Mouse (Mus musculus) kidney, postnatal 0 days (tissue): Measurements from ENCODE around the gene Rdh11. TPM values are rescaled to one million over a fixed set of nuclear protein-coding genes. Genes with fewer than 3 reads are reported as not detected.

Experiments
- ATAC-seq: fragments of 200-750 bp; cut with Nextera tagmentation; replicated peaks from 2 replicates; pipeline ENCODE4 v1.8.0; 2017; ENCODE audit warnings: low read depth, moderate number of reproducible peaks, moderate TSS enrichment, moderate library complexity; ENCODE audit not compliant: low FRiP score
- DNase-seq: peaks from one replicate; pipeline ENCODE4 v3.0.0-alpha.2; 2016; ENCODE audit warnings: low spot score
- H3K27ac ChIP-seq: fragments of 300-500 bp; sonication (generic); 2 replicates; pipeline ENCODE4 v1.5.1; 2014; ENCODE audit warnings: mild to moderate bottlenecking
- H3K27me3 ChIP-seq: fragments of 300-500 bp; sonication (generic); 2 replicates; pipeline ENCODE4 v1.6.1; 2014; ENCODE audit warnings: low read length, mixed read lengths; ENCODE audit not compliant: insufficient read depth
- H3K36me3 ChIP-seq: fragments of 300-500 bp; sonication (generic); 2 replicates; pipeline ENCODE4 v1.6.1; 2014; ENCODE audit warnings: low read length, mixed read lengths; ENCODE audit not compliant: insufficient read depth
- H3K4me1 ChIP-seq: fragments of 300-500 bp; sonication (generic); replicated peaks from 2 replicates; pipeline ENCODE4 v1.6.1; 2014; ENCODE audit warnings: antibody characterized with exemption, low read length, mixed read lengths; ENCODE audit not compliant: insufficient read depth
- H3K4me2 ChIP-seq: fragments of 300-500 bp; sonication (generic); 2 replicates; pipeline ENCODE4 v1.6.1; 2014; ENCODE audit warnings: mild to moderate bottlenecking, low read length, moderate library complexity, mixed read lengths
- H3K4me3 ChIP-seq: fragments of 300-500 bp; sonication (generic); replicated peaks from 2 replicates; pipeline ENCODE4 v1.5.1; 2014; ENCODE audit warnings: low read depth, low read length
- H3K9ac ChIP-seq: fragments of 300-500 bp; sonication (generic); 2 replicates; pipeline ENCODE4 v1.6.1; 2014; ENCODE audit warnings: low read depth, low read length
- H3K9me3 ChIP-seq: fragments of 300-500 bp; sonication (generic); replicated peaks from 2 replicates; pipeline ENCODE4 v1.6.1; 2016; ENCODE audit warnings: low read length, inconsistent platforms, mixed read lengths
- CTCF ChIP-seq: IDR thresholded peaks from 2 replicates; pipeline ENCODE4 v1.5.1; 2016; ENCODE audit warnings: antibody characterized with exemption, low read depth, mild to moderate bottlenecking, moderate library complexity
- WGBS: fragments of 180-500 bp; shearing (Covaris S2); extraction: QIAGEN DNeasy Blood & Tissue Kit; methylation state at CpG from one replicate; pipeline ENCODE4 v1.1.7; 2014; 5-methylcytosine and 5-hydroxymethylcytosine counted together
- polyA plus RNA-seq: library from polyadenylated mRNA; unstranded; fragments of >200 nt; fragmentation: Nextera tagmentation; extraction: Ambion mirVana; gene quantifications from 2 replicates; pipeline ENCODE4 v1.2.1, GENCODE M21; 2015

Gene Rdh11
- polyA plus RNA-seq, 1 experiment from 2014 or later = 21.4 TPM

DNA sequence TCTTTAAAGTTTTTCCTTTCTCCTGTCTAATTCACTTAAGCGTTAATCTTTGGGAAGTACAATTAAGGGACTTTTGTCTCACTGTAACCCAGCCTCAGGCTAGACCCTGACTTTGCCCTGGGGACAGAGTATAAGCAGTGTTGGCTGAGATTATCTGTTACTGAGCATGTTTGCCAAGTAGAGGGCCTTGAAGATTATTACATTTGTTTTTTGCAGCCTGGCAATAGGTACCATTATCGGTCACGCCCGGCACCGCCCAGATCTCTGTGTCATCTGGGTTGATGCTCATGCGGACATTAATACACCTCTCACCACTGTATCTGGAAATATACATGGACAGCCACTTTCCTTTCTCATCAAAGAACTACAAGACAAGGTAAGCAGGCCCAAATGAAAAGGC is 42.4 kb downstream of the Rdh11 start:
- 0 out of 2 replicates have a peak, but pooled peaks cover 9% of the 10 kb centered on the region for H3K36me3 ChIP-seq
- no peaks in the 10 kb centered on the region for H3K4me1 ChIP-seq
- no peaks in the 10 kb centered on the region for H3K9me3 ChIP-seq
- no peak for TF ChIP-seq CTCF
- no peaks in the 10 kb centered on the region for H3K27me3 ChIP-seq
- H3K9ac ChIP-seq = no peak overlapping the region
- DNase-seq (no peak), ATAC-seq (no peak)
- no peak overlapping the region for H3K4me2 ChIP-seq
- H3K27ac ChIP-seq = no peak overlapping the region
- WGBS = 94% methylated on average over 6 of the region's 6 CpGs
- H3K4me3 ChIP-seq = no peak overlapping the region

DNA sequence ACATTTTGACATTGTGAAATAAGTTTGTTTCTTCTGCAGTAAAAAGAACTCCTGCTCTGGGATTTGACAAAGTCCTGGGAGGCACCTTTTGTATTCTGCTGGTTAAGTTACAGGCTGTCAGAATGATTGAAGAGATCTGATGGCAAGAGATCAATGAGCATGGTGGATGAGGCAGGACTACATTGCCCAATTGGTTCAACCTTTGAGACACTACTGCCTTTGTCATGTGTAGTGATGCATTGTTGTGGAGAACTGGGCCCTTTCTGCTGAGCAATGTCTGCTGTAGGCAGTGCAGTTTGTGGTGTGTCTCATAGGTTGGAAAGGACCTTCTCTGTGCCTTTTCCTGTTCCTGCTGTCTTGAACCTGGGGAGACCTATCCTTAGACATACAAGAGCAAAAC is 50.7 kb downstream of the Rdh11 start:
- Histone ChIP-seq H3K4me3 (no peak overlapping the region), H3K9ac (no peak overlapping the region), H3K27me3 (no peaks in the 10 kb centered on the region), H3K36me3 (no peaks in the 10 kb centered on the region), H3K9me3 (no peaks in the 10 kb centered on the region), H3K4me2 (no peak overlapping the region), H3K4me1 (no peaks in the 10 kb centered on the region), H3K27ac (no peak overlapping the region)
- DNase-seq (no peak), ATAC-seq (no peak)
- no peak for TF ChIP-seq CTCF

DNA sequence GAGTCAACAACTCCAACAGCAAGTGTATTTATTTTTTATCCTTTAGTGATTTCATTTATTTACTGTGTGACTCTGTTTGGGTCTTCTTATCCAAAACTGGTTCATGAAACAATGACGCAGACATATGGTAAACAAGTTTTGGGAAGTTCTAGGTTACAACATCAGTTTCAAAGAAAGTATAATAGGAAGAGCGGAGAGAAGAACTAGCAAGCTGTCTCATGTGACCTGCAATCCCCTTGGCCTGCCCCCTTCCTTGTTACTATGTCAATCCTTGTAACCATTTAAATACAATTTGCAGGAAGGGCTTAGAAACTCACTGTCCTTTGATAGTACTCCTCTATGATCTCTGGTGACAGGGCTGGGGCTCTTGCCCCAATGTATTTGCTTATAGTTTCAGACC is 51.3 kb downstream of the Rdh11 start:
- no peaks in the 10 kb centered on the region for H3K27me3 ChIP-seq
- WGBS = 89% methylated on average over 2 of the region's 2 CpGs
- H3K27ac ChIP-seq = no peak overlapping the region
- ATAC-seq (no peak), DNase-seq (no peak)
- no peak overlapping the region for H3K4me2 ChIP-seq
- no peaks in the 10 kb centered on the region for H3K9me3 ChIP-seq
- no peaks in the 10 kb centered on the region for H3K36me3 ChIP-seq
- H3K9ac ChIP-seq = no peak overlapping the region
- H3K4me3 ChIP-seq = no peak overlapping the region
- no peak for TF ChIP-seq CTCF
- no peaks in the 10 kb centered on the region for H3K4me1 ChIP-seq

- DNase-seq (no peak), ATAC-seq (no peak)
- Histone ChIP-seq H3K4me1 (peaks cover 5% of the 10 kb centered on the region; the same call in 1 of the 2 replicates), H3K9ac (no peak overlapping the region), H3K27me3 (no peaks in the 10 kb centered on the region), H3K27ac (no peak overlapping the region), H3K36me3 (no peaks in the 10 kb centered on the region), H3K4me3 (no peak overlapping the region), H3K4me2 (no peak overlapping the region), H3K9me3 (no peaks in the 10 kb centered on the region)
- WGBS = 57% methylated on average over 1 of the region's 1 CpGs
- TF ChIP-seq CTCF = no peak
Observed at GRCm38 (mm10) chr12:79139417-79139816, 52.7 kb downstream of the Rdh11 start.

GRCm38 (mm10) chr12:79138999-79139398 is 53.1 kb downstream of the Rdh11 start:
- no peak for DNase-seq
- Histone ChIP-seq H3K4me1 (peaks cover 5% of the 10 kb centered on the region; the same call in 1 of the 2 replicates), H3K4me2 (no peak overlapping the region), H3K27me3 (no peaks in the 10 kb centered on the region), H3K9me3 (no peaks in the 10 kb centered on the region), H3K4me3 (no peak overlapping the region), H3K36me3 (no peaks in the 10 kb centered on the region), H3K27ac (no peak overlapping the region), H3K9ac (no peak overlapping the region)
- ATAC-seq = no peak
- TF ChIP-seq CTCF = no peak

- Histone ChIP-seq H3K4me2 (no peak overlapping the region), H3K9ac (no peak overlapping the region), H3K4me3 (no peak overlapping the region), H3K4me1 (peaks cover 5% of the 10 kb centered on the region; the same call in 1 of the 2 replicates), H3K27me3 (peaks cover under 1% of the 10 kb centered on the region; the same call in 1 of the 2 replicates), H3K36me3 (no peaks in the 10 kb centered on the region), H3K27ac (no peak overlapping the region), H3K9me3 (no peaks in the 10 kb centered on the region)
- ATAC-seq (no peak), DNase-seq (no peak)
- WGBS = 74% methylated on average over 7 of the region's 7 CpGs
- TF ChIP-seq CTCF = no peak
Observed at GRCm38 (mm10) chr12:79136949-79137348, 55.1 kb downstream of the Rdh11 start.

- no peak overlapping the region for H3K27ac ChIP-seq
- no peaks in the 10 kb centered on the region for H3K9me3 ChIP-seq
- no peak for ATAC-seq
- no peak for TF ChIP-seq CTCF
- H3K4me2 ChIP-seq = no peak overlapping the region
- peaks cover 13% of the 10 kb centered on the region for H3K27me3 ChIP-seq
- no peak overlapping the region for H3K9ac ChIP-seq
- DNase-seq = no peak
- no peak overlapping the region for H3K4me3 ChIP-seq
- WGBS = 30% methylated on average over 4 of the region's 4 CpGs
- H3K36me3 ChIP-seq = no peaks in the 10 kb centered on the region
- peaks cover 8% of the 10 kb centered on the region for H3K4me1 ChIP-seq
Observed at GRCm38 (mm10) chr12:79135105-79135504, 57.0 kb downstream of the Rdh11 start.
